Mouse (Mus musculus) urinary bladder, postnatal 4 days (tissue): ENCODE measurements at regions not wholly inside any gene's neighbourhood (a gene's known extent, or its start where the extent isn't known, plus 50 kb on each side); places are given as distances from the start of the nearest gene placed in this dataset.

Source experiments
- DNase-seq, 2 experiments: peaks; one replicate each; pipeline ENCODE4 v3.0.0; 2021 to 2022; ENCODE audit warnings: low spot score in 2 of 2

DNA sequence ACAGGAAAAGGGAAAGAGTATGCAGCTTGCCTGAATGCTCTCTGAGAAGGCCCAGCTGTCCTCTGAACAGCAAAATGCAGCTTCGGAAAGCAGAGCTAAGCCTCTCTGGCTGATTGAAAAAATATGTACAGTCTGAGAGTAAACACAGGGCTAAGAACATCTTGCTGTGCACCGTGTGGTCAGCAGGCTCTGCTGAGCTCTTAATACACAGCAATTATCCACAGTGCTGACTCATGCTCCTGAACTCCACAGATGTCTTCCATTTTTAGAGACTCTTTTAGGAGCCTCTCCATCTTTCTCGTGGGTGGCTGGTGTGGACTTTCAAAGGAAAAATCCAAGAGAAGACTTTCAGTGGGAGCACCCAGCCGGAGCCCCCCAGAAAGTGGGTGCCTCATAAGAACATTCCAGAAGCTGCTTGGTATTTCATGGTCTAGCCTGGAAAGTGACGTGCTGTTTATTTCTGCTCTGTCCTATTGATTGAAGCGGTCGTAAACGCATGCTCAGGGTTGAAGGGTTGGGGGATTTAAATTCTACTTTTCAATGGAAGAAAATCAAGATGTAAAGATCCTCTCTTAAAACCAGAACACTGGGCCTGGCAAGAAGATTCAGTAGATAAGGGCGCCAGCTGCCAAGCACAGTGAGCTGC is 209.5 kb downstream of the Mreg start:
- DNase-seq, result no peak

DNA sequence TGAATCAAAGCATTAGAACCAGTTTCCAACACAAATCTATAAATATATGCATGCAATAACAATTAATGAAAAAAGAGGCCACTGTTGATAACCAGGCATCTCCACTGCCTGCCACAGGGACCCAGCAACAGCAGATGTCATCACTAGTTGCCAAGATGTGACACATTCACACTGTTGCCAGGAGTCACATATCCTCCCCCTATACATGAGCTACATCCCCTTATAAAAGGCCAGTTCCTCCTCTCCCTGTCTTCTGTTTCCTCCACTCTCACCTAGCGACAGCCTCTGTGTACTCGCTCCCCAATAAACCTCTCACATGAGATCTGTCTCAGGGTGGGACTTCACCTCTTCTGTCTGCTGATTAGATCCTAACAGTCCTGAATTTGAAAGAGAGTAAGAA is 211.4 kb downstream of the Mreg start:
- DNase-seq, result no peak

DNA sequence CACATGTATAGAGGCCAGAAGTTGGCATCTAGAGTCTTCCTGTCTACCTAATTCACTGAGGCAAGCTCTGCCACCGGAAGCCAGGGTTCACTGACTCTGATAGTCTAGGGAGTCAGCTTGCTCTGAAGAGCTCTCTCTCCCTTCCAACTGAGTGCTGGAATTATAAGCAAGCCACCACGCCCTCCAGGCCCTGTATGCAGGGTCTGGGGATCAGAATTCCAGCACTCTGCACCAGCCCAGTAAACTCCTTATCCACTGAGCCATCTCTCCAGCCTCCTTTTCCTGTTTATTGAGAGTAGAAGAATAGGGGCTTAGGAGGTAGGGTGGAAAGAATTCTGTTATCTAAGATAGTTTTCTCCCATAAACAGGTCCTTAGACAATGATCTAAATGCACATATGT is 215.3 kb downstream of the Mreg start:
- no peak for DNase-seq

DNA sequence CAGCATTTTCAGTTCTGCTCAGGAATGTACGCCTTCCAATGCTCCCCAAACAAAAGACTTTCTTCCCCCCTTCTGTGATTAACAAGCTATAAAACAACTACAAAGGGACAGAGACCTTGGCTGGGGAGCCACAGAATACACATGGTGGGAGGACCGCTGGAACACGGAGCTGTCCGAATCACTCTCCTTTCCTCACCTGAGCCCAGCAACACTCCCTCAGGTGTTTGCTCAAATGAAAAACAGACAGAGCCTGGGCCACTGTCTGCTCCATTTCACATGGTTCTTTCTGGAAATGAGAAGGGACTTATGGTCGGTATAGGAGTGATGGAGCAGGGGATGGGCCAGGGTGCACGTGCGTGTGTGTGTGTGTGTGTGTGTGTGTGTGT is 215.9 kb downstream of the Mreg start:
- DNase-seq, result no peak

DNA sequence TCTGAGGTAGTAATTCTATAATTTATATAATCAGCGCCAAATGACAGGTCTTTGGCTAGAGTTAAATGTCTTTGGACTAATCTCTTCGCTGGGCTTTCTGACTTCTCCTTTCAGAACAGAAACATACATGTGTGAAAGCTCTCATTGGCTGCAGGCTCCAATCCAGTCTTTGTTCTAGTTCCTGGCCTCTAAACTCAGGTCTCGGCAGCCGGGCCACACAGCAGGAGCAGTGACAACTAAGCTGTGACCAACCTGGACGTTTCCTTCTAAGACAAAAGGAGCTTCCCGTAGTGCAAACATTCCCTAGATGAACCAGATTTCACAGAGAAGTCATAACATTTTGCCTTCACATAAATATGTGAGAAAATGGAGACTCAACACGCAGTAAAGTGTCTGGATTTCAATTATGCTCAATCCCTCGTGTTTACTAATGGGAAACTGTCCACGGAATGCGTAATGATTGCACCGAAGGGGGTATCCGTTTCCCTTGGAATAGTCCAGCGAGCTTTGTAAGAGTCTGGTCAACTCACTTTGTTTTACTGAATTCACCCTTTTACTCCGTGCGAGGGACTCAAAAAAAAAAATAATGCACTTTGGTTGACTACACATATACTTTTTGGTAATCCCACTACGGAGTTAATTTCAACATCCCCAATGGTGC is 216.4 kb downstream of the Mreg start:
- no peak for DNase-seq

DNA sequence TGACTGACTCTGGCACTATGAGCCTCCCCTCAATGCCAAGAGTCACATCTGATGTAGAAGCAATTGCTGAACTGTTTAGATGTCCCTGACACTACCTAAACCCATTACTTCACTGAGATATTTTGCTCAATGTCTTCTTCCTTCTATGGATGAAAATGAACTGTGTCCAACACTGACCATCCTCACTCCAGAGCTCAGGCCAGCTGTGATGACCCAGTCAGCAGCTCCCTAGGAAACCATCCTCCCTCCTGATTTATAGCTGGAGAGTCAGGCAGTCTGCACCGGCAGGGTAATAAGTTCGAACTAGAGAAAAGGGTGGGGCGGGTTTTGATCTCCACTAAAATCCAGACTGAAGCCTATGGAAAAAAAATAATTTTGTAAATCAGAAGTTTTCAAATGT is 221.2 kb downstream of the Mreg start:
- no peak for DNase-seq

DNA sequence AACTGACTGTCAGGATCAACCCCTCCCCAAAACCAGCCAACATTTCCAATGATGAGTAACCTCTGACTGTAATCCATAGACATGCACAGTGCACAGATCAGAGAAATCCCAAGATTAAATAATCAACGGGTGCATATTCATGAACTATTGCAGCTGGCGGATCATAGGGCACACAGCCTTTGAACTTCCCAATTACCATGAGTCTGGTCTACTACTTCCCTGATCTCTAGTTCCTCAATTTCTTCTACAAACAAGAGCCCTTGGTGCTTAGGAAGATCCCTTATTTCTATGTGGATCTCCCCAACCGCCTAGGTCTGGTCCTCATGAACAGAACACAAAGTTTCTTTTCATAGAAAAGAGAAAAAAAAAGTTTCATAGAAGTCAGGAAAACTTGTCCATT is 224.0 kb downstream of the Mreg start:
- DNase-seq, result no peak

DNA sequence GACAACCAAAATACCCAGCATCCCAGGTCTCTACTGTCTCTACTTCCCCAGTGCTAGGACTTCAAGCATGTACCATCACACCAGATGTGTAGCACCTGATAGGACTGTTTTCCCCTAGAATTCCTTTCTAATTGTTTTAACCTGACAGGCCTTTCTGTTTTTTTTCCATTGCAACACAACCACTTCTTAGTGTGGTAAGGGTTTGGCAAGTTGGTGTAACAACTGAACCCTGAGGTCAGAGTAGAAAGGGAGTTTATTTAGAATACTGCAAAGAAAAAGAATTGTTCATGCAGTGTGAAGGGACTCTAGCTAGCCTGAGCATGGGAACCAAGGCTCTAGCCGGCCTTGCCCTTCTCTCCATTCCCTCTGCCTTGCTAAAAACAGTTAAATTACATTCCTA is 226.1 kb downstream of the Mreg start:
- DNase-seq, result no peak

DNA sequence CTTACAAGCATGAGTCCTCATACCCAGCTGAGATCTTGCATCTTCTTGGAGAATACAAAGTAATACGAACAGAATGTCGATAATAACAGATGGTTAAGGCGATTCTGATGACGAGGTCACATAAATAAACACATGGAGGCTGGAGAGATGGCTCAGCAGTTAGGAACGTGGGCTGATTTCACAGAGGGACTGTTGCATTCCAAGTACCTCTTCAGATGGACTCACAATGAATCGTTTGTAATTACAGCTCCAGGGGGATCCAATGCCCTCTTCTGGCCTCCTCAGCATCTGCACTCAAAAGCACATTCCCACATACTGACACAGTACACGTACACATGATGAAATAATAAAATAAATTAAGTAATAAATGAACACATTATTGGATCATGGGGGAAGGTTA is 228.3 kb downstream of the Mreg start:
- no peak for DNase-seq

DNA sequence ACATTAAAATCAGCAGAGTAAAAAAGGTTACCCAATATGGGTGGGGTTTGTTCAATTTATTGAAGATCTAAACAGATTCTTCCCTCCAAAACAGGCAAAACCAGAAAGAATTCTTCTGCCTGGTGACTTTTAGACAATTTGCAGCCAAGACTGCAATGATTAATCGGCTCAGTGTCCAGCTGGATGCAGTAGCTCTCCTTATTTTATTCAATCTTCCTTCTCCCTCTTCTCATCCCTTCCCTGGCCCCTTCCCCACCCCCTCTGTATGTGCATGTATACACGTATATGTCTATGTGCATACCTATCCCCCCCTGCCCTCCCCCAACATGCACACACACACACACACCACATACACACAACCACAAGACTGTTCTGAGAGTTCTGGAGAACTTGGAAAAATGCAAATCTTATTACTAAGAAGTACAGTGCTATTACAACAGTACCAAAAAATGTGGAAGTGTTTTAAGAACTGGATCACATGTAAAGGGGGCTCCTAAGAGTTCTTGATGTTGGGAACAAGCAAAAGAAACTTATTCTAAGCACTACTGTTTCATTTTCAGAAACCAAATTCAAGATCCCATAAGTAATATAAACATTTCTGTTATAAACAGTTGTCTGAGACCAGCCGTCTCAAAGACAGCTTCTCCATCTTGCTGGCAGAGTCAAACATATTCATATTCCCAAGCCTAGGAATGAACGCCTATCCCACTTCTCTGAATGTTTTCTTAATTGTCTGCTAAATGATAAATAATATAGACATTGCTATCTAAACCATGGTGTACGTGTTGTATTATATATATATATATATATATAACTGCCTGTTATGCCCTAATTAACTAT is 229.5 kb downstream of the Mreg start:
- DNase-seq, result no peak

DNA sequence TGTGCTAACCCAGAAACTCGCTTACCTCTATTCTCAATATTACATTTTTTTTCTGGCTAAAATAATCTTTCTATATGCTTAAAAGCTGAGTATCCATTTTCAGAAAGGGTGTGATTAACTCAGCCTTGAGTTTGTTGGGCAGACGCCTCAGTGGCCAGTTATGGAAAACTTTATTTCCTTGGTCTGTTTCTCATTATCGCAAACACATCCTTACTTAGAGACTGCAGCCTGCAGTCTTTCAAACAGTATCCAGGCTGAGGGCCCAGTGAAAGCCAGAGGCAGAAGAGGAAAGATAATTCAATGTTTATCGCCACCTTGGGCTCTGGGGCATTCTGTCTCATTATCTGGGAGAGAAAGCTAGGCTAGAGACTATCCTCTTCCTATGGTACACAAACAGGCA is 231.5 kb downstream of the Mreg start:
- DNase-seq, result no peak

DNA sequence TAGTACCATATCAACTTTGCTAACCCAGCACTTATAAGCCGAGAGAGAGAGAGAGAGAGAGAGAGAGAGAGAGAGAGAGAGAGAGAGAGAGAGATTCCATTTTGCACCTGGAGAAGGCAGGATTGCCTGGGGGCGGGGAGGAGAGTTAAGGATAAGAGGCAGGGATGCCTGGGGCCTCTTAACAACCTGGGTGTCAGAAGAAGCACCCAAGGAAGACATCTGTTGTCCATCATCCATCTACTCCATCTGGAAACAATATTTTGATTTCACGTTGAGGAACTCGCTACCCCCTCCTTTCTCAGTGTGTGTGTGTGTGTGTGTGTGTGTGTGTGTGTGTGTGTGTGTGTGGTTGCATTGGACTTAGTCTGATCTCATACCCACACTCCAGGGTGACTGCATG is 232.8 kb downstream of the Mreg start:
- no peak for DNase-seq

DNA sequence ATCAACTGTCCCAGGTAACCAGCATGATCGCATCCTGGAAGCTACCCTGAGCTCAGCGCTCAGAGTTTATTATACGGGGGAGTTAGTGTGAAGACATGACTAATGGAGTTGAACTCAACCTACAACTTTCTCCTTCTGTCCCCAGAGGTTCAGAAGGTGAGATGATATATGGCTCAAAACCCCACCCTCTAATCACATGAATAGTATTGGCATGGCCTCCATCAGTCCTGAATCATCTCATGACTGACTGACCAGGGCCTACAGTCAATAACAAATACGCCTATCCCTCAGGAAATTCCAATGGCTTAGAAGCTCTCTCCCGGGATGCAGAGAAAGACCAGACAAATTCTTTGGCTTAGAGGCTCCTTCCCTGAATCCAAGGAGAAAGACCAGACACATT is 234.7 kb downstream of the Mreg start:
- no peak for DNase-seq

DNA sequence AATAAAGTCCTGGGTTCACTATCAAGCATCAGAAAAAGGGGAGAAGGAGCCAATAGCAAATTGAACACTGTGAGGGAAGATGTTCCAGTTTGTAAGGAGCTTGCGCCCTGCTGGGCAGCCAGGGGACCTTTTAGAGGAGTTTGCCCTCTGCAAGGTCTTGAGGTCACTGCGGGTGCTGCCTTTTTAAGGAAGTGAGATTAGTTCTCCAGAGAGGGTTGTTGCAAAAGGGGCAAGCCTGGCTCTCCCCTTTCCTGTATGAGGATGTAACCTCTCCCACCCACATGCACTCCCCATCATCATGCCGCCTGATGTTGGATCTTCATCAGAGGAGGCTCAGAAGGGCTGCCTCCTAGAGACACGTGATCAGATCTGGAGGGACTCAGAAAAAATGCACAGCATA is 237.4 kb downstream of the Mreg start:
- no peak for DNase-seq

DNA sequence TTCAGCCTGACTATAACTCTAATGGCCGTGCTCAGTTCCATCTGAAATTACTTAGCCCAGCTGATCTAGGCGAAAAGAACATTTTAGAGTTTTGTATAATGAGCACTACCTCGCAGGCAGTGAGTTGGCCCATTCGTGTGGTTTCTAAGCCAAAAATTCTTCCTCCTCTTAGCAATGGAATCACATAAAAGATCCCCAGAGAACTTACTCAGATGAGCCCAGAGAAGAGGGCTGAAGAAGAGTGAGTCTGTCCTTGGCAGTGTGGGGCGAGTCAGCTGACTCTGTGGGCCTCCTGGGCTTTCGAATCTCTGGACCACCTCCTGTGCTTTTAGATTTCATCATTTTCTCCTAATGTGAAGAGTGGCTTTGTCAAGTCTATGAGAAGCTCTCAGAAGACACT is 240.2 kb downstream of the Mreg start:
- peak in 1 of 2 experiments; percentile 38 for DNase-seq

DNA sequence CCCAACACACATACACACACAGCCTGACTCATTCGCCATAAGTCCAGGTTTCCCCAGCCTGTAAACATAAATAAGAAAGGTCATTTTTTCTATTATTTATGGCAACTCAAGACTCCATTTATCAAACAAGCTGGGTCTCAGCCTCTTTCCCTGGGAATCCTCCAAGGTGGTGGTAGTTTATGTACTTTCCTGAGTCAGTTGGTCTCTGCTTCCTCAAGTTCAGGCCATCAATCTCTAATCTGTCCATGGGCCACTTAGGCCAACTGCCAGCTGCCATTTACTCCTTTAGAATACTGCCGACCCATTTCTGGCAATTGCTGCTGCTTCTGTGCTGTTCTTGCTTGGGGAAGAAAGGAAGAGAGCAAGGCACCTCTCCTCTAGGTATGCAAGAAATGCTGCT is 241.3 kb downstream of the Mreg start:
- no peak for DNase-seq

DNA sequence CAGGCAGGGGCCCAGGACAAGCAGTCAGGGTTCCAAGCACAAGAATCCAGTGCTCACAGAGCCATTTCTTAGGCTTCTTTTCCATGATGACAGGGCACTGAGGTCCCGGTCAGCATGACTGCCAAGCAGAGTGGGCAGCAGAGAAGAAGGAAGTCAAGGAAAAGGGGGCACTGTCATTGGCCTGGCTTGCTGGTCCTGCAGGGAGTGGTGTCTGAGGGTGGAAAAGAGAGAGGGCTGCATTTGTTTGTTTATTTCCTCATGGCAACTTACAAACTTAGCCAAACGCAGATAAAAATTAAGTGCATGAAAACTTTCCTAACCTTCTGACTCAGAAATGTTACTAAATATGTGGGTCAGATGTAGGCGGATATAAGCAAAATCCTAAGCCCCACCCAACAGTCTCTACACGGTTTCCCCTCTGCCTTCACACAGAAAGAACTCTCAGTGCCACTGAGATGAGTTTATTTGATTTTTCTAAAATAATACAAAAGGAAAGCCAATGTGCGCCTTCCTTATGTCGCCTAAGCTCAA is 244.5 kb downstream of the Mreg start:
- no peak for DNase-seq

DNA sequence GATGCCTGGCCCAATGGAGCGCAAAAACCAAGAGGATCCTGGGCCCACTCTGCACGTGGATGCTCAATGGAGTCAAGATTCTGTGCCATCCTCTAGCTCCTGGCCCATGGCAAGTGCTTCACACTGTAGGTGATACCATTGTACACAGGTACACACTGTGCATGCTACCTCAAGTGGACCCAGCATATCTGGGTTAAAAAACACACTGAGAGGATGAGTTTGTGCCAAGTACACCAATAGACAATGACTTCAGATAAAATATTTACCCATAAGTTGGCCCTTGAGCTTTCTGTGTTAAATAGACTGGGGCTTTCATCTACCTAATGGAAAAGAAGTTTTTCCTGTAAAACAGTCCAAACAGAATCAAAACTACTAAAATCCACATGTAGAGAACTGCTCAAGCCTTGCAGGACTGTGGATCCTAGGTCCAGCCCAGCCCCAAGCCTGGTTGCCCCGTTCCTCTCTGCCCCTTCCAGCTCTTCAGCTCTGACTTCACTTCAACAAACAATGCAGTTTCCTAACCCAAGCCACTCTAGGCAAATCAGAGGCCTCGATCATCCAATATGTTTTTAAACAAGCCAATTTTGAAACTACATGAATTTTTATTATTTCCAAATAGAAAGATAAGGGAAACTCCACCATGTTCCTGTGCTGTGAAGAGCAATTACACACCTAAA is 247.5 kb downstream of the Mreg start:
- DNase-seq, result no peak

DNA sequence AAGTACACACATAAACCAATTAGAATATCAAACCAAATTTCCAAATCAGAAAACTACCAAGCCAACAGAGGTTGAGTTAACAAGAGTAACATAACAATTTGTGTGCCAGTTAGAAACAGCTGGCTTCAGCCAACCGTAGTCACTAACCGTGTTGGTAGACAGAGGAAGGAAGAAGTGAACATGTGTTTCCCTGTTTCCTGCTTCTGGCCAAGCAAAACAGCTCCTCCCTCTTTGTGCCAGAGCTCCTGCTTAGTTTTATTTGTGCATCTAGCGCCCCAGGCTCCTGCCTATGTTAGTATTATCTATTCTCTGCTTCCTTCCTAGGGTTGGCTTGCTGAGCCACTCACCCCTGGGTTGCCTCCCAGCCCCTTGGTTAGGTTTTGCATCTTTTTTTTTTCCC is 255.2 kb downstream of the Mreg start:
- DNase-seq, result no peak

DNA sequence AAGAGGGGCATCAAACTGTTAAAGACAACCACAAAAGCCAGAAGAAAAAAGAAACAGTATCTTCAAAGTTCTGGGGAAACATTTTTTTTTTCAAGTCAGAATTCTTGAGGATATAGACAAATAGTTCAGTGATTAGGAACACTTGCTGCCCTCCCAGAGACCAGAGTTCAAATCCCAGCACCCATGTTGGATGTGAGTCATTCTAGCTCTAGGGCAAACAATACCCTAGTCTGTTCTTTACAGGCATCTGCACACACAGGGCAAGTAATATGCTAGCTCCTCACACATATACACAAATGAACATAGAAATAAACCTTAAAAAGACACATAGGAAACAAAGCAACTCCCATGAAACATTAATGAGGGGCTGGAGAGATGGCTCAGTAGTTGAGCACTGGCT is 256.8 kb downstream of the Mreg start:
- DNase-seq, result no peak

DNA sequence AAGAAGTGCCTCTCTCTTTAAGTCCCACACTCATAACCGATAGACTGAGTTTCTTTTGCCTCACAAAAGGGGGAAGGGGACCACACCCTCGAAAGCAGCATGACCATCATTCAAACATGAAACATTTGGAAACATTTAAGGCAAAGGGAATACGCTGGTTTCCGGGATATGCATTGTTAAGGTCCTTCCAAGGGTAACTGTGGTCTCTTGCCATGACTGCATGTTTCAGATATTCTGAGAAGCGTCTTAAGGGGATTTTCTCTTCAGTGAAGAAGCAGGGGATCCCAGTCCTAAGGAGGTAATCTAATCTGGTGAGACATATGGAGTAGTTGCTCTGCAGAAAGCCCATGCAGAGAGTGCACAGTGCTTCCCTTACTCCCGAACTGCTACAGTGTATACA is 258.8 kb downstream of the Mreg start:
- no peak for DNase-seq

DNA sequence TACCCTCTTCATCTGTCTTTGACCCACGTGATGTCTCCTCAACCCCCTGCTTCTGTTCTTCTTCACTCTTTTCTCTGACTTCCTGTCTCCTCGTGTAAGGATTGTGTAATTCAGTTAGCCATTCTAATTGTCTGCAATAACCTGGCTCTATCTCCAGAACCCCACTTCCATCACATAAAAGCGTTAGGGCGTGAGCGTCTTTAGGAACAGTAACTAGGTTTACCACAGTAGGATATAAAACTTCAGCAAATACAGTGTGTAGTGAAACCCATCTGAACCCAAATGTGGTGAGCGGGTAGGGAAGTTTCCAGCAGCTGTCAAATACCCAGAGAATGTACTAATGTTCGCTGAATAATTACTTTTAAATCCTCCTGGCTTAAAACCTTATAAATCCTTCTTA is 262.6 kb downstream of the Mreg start:
- no peak for DNase-seq
